Mouse (Mus musculus) olfactory bulb, adult 2 months (tissue): ENCODE measurements at regions not wholly inside any gene's neighbourhood (a gene's known extent, or its start where the extent isn't known, plus 50 kb on each side); places are given as distances from the start of the nearest gene placed in this dataset.

Experiments
- CTCF ChIP-seq: fragments of 200-500 bp; IDR thresholded peaks from 2 replicates; pipeline ENCODE4 v1.5.1; 2012; ENCODE audit warnings: low read depth, mild to moderate bottlenecking, low read length, moderate library complexity; ENCODE audit not compliant: insufficient read depth
- POLR2A ChIP-seq: fragments of 200-500 bp; IDR thresholded peaks from 2 replicates; pipeline ENCODE4 v1.6.1; 2012; ENCODE audit warnings: mild to moderate bottlenecking, low read depth, low read length, moderate library complexity; ENCODE audit not compliant: insufficient read depth

GRCm38 (mm10) chr12:16077215-16077614 is 260.5 kb upstream of the Trib2 start:
- TF ChIP-seq POLR2A (no peak), CTCF (no peak)
